Mouse (Mus musculus) monocyte, adult 5-6 weeks (primary cell): ENCODE results near the gene Clk3. TPM values are rescaled to one million over a fixed set of nuclear protein-coding genes. Genes with fewer than 3 reads are reported as not detected.
A peak's percentile ranks its signal among the peaks of the same experiment; 100 is the strongest.

ENCODE experiments used
- ATAC-seq: fragments of 153-309, 156-312 bp; replicated peaks from 2 replicates; pipeline ENCODE4 v1.8.0; 2017; ENCODE audit warnings: mild to moderate bottlenecking; ENCODE audit not compliant: low TSS enrichment, insufficient number of reproducible peaks, severe bottlenecking, poor library complexity, low FRiP score
- total RNA-seq: library from RNA; stranded (forward); fragments of 200-1000, 200-491, 200-594 nt; gene quantifications from 3 replicates; pipeline ENCODE4 v1.2.3, GENCODE M21; 2017

The Clk3 gene
- total RNA-seq, 1 experiment from 2014 or later: 125 TPM

DNA sequence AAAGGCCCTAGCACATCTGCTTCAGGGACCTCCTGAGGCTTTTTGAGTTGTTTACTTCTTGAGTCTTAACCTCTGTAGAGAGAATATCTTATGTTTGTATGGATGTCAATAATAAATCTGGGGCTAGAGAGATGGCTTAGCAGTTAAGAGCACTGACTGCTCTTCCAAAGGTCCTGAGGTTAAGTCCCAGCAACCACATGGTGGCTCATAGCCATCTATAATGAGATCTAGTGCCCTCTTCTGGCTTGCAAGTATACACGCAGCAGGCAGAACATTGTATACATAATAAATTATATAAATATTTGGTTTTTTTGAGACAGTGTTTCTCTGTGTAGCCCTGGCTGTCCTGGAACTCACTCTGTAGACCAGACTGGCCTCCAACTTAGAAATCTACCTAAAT lies 8.5 kb upstream of the Clk3 start:
- ATAC-seq: no peak

DNA sequence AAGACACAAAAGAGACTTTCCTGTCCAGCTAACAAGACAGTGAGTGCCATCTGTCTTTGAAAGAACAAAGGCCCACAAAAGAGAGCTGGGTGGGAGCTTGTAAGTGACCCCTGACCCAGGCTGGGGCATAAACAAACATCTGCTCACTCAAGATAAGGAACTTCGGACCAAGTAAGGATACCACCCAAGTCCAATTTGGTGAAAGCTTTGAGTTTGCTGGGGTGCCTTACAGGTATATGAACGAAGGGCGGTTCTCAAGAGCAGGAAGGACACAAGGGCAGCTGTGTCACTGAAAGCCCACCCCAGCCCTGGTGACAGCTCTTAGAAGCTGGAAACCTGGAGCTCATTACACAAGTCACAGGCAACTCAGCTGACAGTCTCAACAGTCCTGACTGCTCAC lies 8.1 kb upstream of the Clk3 start:
- ATAC-seq: no peak

- ATAC-seq: no peak
These were observed 5.2 kb upstream of the Clk3 start for GRCm38 (mm10) chr9:57770836-57771235.

DNA sequence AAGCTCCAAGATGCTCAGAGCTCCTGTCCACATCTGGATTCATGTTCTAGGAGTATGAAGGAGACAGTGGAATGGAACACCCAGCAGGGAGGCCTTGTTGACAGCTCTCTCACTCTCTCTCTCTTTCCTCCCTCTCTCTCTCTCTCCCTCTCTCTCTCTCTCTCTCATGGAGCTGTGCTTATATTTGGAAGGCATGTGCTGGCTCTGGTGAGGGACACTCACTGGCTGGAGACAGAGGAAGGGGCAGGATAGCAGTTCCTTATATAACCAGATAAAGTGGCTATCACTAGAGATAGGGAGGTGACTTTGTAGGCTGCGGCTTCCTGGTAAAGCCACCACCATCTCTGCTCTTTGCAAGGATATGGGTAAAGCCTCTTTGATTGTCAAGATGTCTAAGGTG lies 4.6 kb upstream of the Clk3 start:
- no peak for ATAC-seq

DNA sequence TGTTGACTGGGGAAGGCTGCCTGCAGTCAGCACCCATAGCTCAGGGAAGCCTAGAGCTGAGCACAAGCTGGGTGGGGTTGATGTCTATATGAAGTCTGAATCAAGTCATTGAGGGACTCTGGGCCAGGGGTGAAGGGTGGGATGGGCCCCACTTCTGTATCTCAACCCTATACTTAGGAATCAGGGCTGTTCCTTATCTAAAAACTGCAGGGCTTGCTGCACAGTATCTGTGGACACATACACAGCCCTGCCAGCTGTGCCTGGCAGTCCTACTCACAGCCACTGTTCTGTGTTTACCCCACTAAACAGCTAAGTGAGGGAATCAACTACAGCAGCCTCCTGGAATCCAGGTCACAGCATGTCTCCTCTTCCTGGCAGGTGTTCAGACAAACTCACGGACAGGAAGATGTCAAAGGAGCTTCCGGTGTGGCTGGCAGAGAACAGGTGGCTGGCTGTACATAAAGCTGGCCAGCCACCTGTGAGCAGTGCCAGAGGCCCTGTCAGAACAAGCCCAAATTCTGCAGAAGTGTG lies 3.9 kb upstream of the Clk3 start:
- ATAC-seq: no peak

DNA sequence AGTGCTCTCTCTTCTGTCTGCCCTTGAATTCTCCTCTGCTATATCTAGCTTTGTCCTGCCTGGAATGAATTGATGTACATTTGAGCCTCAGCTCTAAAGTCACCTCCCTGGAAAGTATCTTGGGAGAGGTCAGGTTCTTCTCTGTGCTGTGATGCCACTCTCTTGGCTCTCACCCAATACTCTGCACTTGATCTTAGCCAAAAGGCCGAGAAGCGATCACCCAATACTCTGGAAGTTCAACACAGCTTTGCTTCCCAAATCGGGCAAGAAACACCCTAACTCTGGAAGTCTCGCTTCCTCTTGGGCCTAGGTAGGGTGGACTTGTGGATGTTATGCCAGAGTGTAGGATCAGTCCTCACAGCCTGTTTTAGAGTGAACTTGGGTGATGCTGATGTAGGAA lies 1.6 kb upstream of the Clk3 start:
- ATAC-seq: no peak

DNA sequence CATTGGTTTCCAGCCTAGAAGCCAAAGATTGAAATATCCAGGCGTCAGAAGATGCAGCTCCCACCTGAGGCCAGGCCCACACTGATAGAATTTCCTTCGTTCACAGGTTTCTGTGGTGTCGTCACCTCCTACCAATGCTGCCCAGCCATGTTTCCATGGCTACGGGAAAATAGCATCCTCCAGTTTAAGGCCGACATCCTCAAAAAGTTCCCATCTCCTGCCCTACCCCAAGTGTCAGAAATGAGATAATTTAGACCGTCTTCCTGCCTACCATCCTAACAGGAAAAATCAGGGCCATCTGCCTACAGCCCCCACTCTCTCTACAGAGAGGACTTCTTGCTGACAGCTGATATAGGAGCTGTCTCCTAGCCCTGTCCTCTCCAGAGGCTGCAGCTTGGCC lies 771 bp upstream of the Clk3 start:
- no peak for ATAC-seq

DNA sequence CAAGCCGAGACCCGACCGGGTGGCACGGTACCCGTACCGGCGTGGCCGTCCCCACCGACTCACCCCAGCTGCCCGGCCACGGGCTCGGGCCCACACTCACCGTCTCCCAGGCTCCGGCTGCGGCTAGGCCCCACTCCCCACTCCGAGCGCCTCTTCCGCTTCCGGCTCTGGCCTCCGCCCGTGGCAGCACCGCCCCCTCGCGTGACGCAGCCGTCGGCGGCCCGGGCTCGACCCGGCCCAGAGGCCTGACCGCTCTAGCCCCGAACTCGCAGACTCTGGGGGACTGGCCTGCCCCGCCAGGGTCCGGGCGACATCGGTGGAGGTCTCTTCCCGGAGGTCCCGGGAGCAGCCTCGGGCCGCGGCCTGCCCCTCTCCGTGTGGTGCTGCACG lies 691 bp downstream of the Clk3 start:
- peak; percentile 24; the same call in 1 of the 2 replicates for ATAC-seq

- ATAC-seq: 0 out of 2 replicates have a peak, but pooled peaks have one; percentile 3
These were observed 1.3 kb downstream of the Clk3 start for GRCm38 (mm10) chr9:57764147-57764973.

DNA sequence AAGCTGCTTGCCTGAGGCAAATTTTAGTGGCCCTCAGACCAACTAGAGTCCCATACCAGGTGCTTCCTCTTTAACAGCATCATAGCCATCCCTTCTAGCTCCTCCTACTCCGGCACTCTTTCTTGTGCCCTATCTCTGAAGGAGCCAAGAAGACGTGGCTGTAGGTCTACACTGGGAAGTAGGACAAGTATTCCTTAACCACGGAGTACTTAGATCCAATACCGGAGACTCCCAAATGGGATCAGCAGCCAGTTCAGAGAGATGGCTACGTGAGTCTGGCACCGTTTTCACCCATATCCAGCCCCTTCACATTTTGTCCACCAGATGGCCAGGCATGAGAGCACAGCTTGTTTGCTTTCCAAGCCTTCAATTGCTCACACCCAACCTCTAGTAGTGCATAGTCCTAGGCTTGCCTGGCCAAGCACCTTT lies 3.1 kb downstream of the Clk3 start:
- ATAC-seq: no peak; the same call in 1 of the 2 replicates

- no peak for ATAC-seq
These were observed 3.8 kb downstream of the Clk3 start for GRCm38 (mm10) chr9:57761563-57762551.

GRCm38 (mm10) chr9:57760416-57761146 lies 5.1 kb downstream of the Clk3 start:
- no peak for ATAC-seq

GRCm38 (mm10) chr9:57759289-57759688 lies 6.4 kb downstream of the Clk3 start:
- peak; percentile 61 for ATAC-seq

DNA sequence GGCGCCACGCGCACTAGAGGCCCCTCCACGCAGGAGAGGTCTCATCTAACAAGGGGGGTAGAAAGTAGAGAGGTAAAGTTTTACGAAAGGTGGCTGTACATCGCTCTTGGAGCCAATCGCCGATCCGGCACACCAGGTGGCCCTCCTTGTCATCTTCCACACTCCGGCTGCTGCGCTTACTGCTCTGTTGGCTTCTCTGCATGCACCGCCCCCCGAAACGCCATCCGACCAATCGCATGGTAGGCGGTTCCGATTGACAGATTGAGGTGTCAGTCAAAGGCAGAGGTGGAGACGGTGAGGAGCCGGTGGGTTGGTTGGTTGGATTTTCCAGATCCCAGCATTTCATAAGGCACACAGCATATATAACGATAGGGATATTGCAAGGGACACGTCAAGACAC lies 7.1 kb downstream of the Clk3 start:
- ATAC-seq: no peak

DNA sequence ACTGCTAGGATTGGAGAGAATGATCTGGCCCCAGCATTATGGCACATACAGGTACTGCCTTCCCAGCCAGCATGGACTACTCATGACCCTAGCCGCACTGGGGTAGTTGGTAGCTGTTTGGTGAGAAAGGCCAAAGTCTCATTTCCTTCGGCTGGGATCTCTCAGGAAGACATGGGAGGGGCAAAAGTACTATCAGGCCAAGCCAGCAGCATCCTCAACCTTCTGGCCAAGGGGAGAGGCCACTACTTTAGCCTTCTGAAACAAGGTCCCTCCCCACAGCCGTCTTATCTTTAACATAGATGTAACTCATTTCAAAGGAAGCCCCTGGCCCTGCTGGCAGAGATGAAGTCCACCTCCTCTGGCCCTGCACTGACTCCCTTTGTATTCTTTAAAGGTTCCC lies 8.1 kb downstream of the Clk3 start:
- ATAC-seq: no peak

DNA sequence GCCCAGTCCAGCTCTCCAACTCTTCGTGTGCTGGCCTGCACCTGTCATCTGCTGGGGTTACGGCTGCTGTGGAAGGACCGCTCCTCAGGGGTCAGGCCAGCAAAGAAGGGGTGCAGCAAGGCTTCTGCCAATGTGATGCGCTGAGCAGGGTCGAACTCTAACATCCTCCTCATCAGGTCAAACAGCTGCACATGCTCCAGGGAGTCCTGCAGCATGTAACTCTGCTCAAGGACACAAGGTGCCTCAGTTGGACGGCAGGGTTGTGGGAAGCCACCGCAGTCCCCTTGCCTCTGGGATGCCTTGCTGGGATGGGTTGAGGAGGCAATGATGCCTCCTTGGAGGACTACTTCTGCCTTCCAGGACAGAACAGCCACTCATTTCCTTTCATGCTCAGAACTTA lies 14.8 kb downstream of the Clk3 start:
- no peak for ATAC-seq

DNA sequence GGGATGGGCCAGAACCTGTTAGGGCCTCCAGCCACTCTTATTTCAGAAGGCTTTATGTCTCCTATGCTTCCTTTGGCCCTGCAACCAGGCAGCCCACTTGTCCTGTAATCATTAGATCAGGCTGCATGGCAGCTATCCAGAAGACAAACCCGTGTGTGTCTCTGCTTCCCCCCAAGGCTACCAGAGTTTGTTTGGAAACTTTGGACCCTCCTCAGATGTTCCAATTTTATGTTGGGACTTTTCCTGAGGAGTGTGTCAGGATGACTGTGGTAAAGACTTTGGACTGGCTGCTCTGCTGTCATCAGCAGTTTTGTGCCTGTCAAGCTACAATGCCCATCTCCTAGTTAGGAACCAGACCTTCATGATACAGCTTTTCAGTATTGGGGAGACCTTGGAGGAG lies 16.8 kb downstream of the Clk3 start:
- ATAC-seq: no peak

- ATAC-seq: no peak
These were observed 17.5 kb downstream of the Clk3 start for GRCm38 (mm10) chr9:57748137-57748536.

- ATAC-seq: no peak
These were observed 18.6 kb downstream of the Clk3 start for GRCm38 (mm10) chr9:57747067-57747466.
